Mouse (Mus musculus) midbrain, embryonic 11.5 days (tissue): ENCODE measurements around the gene Slc22a7. TPM values are rescaled to one million over a fixed set of nuclear protein-coding genes. Genes with fewer than 3 reads are reported as not detected.

ENCODE experiments used
- polyA plus RNA-seq: library from polyadenylated mRNA; unstranded; fragments of >200 nt; fragmentation: Nextera tagmentation; extraction: Ambion mirVana; gene quantifications from 2 replicates; pipeline ENCODE4 v1.2.1, GENCODE M21; 2014

Slc22a7 gene
- polyA plus RNA-seq, 1 experiment from 2014 or later: not detected

Other genes with a start within 250 kb of the Slc22a7 start
- 10.1 and 10.8 TPM in 2 replicates for gene Polh, start 235.8 kb downstream of the Slc22a7 start, polyA plus RNA-seq
- gene Xpo5, start 235.7 kb downstream of the Slc22a7 start, polyA plus RNA-seq: 73.3 and 75.8 TPM in 2 replicates
- 108 and 114 TPM in 2 replicates for gene Polr1c, start 190.4 kb downstream of the Slc22a7 start, polyA plus RNA-seq
- gene Yipf3, start 190.4 kb downstream of the Slc22a7 start, polyA plus RNA-seq: 57.9 and 67.6 TPM in 2 replicates
- 2.9 and 3.4 TPM in 2 replicates for gene Lrrc73, start 184.9 kb downstream of the Slc22a7 start, polyA plus RNA-seq
- gene Tjap1, start 155.4 kb downstream of the Slc22a7 start, polyA plus RNA-seq: 43.8 and 51.0 TPM in 2 replicates
- 0.30 and 0.42 TPM in 2 replicates for gene Dlk2, start 141.0 kb downstream of the Slc22a7 start, polyA plus RNA-seq
- gene Abcc10, start 110.1 kb downstream of the Slc22a7 start, polyA plus RNA-seq: 4.5 and 5.0 TPM in 2 replicates
- 14.0 and 14.8 TPM in 2 replicates for gene Zfp318, start 54.7 kb downstream of the Slc22a7 start, polyA plus RNA-seq
- gene Crip3, start 9.5 kb downstream of the Slc22a7 start, polyA plus RNA-seq: 0.55 and 0.85 TPM in 2 replicates
- 2.1 and 2.6 TPM in 2 replicates for gene Ttbk1, start 49.2 kb upstream of the Slc22a7 start, polyA plus RNA-seq
- gene Dnph1, start 58.3 kb upstream of the Slc22a7 start, polyA plus RNA-seq: 71.7 and 77.2 TPM in 2 replicates
- gene Cul9, start 107.9 kb upstream of the Slc22a7 start, polyA plus RNA-seq: 2.6 and 4.1 TPM in 2 replicates
- 3.6 and 6.0 TPM in 2 replicates for gene Srf, start 117.7 kb upstream of the Slc22a7 start, polyA plus RNA-seq
- gene Ptk7, start 191.0 kb upstream of the Slc22a7 start, polyA plus RNA-seq: 16.7 and 19.5 TPM in 2 replicates
- 26.6 and 29.8 TPM in 2 replicates for gene Klc4, start 207.6 kb upstream of the Slc22a7 start, polyA plus RNA-seq
- 97.8 and 100 TPM in 2 replicates for gene Mrpl2, start 207.8 kb upstream of the Slc22a7 start, polyA plus RNA-seq
- 26.2 and 26.8 TPM in 2 replicates for gene Cul7, start 211.9 kb upstream of the Slc22a7 start, polyA plus RNA-seq
- gene Rrp36, start 235.9 kb upstream of the Slc22a7 start, polyA plus RNA-seq: 53.4 and 60.0 TPM in 2 replicates
- gene Mea1, start 240.3 kb upstream of the Slc22a7 start, polyA plus RNA-seq: 185 and 192 TPM in 2 replicates
- 103 and 109 TPM in 2 replicates for gene Klhdc3, start 242.5 kb upstream of the Slc22a7 start, polyA plus RNA-seq